Mouse (Mus musculus): ENCODE results near the gene Iqsec1.

DNA sequence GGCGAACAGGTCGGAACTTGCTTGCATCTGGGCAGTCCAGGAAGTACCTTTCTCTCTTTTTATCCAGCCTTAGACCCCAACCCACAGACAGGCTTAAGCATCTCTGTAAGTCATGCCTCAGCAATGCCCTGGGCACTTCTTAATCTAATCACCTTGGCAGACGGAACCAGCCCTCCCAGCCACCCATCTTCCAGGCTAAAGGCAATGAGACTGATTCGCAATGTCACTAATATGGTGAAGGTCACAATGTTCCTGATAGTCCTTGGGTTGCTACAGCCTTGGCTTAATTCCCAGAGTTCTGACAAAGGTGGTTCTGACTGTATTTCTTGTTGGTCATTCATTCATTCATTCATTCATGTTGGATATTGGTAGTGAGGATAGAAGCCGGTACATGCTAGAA lies 378.2 kb downstream of the Iqsec1 start:
- TF ChIP-seq CTCF (IDR thresholded peaks at IDR 0.05; ENCODE audit: low read depth), result no peak
- TF ChIP-seq EP300 (optimal IDR thresholded peaks at IDR 0.05), result no peak

Data from stomach, postnatal 0 days (tissue).